Mouse (Mus musculus) thymus, adult 2 months (tissue): ENCODE data around the gene Mapk8ip1.

ENCODE experiments used
- CTCF ChIP-seq: fragments of 200-500 bp; IDR thresholded peaks from 2 replicates; pipeline ENCODE4 v1.5.1; 2012; ENCODE audit warnings: mild to moderate bottlenecking, control low read depth, low read length, moderate library complexity, borderline replicate concordance; ENCODE audit not compliant: control insufficient read depth, poor library complexity, insufficient read depth; ENCODE audit errors: extremely low read depth
- POLR2A ChIP-seq: fragments of 200-500 bp; IDR thresholded peaks from 2 replicates; pipeline ENCODE4 v1.6.1; 2012; ENCODE audit warnings: mild to moderate bottlenecking, low read length, control low read depth, moderate library complexity; ENCODE audit not compliant: control insufficient read depth, poor library complexity, insufficient read depth; ENCODE audit errors: extremely low read depth

DNA sequence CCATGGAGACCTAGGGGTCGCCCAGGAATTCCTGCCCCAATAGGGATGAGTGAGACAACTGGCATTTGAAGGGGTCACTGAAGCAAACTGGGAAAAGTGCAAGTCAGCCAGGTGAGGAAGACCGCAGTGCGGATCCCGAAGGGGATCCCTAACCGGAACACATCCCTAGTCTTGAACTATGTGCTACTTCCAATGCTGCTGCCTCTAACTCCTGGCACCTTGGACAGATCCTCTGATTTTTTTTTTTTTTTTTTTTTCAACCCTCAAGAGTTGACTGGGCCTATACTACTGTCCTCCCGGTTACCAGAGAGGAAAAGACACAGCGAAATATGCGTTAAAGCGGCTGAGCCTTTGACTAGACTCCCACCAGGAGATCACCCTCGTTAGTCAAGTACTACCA is 11.4 kb downstream of the Mapk8ip1 start:
- TF ChIP-seq CTCF = no peak
- no peak for TF ChIP-seq POLR2A
